Mouse (Mus musculus) mesoderm, embryonic 11.5 days (tissue): ENCODE measurements around the gene Rasd1.

Experiments used
- DNase-seq: peaks from one replicate; pipeline ENCODE4 v3.0.0-alpha.2; 2012; ENCODE audit warnings: low read depth, low spot score

The Rasd1 gene

DNA sequence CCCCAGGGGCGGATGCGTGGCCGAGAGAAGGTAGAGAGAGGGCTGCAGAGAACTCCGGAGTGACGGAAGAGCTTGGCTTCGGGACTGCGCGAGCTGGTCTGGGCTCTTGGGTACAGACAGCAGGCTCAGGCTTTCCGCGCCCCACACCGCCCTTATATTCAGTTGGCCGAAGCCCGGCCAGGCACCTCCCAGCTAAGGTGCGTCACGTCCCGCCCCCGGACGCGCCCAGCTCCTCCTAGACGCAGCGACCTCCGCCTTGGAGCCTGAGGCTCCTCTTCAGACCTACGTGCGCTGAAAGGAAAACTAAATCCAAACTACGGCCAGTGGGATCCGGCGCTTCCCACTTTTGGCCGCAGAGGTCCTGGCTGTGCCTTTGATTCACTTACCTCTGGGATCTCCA is at the start of gene Rasd1:
Rasd1 (minus strand) TSS at position 127 of the 400 bp plus-strand sequence.
- DNase-seq, result peak; percentile 75

DNA sequence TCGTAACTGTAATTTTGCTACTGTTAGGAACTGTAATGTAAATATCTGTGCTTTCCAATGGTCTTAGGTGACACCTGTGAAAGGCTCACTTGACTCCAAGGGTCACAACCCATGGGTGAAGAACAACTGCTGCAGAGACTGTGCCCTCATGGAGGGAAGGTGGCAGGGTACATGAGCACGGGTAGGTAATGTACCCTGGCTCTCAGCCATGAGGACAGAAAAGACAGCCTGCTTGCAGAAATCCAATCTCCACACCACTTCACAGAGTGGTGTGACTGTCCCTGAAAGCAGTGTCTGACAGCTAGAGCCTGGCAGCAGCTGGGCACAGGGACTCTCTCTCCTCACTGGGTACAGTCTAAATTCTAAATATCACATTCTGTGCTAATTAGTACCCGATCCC is 46.8 kb upstream of the Rasd1 start:
- DNase-seq, result no peak

DNA sequence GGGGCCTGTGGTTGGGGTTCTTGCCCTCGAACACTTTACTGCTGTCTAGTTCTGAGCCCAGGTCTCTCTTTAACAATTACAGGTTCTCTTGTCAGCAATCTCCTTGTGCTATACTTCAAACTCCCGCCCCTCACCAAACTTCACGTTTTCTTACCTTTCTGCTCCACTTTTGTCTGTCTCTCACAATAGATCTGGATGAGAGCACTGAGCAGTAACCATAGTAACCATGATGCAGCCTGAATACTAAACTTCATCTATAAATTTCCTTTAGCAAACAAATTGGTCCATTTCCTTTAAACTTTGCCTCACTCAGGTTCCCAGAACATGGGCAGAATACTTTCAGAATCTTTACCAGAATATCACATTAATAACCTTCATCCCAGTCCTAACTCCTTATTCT is 44.7 kb upstream of the Rasd1 start:
- DNase-seq, result no peak

DNA sequence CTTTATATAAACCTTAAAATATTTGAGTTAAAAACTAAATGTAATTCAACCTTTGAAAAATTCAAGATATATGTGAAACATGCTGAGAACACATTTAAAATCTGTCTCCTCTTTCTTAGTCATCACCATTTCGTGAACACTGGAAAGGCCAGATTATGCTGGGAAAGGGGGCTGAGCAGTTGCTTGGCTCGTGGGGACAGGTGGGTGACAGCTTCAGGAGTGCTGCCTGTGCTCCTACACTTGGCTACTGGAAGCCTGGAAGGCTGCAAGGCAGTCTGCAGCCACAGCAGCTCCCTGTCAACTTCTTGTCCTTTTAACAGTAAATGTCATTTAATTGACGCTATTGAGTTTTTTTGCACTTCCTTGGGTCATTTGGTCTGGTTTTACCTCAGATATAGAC is 41.1 kb upstream of the Rasd1 start:
- DNase-seq, result no peak

DNA sequence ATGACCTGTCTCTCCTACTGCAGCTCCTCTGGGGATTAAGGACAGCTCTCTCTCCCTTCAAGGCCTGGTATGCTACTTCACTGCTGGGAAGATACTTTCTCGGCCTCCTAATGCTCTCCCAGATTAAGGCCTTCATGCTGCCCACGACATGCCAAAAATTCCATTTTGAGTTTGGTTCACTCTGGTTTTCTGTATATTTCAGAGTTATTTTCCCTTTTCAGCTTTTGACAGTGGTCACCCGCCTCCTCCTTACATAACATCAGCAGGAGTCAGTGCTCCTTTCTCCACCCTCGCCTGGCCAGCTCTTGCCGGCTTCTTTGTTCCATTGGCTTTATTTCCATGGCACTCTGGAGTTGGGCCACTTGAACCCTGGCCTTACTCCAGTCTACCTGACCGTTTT is 40.0 kb upstream of the Rasd1 start:
- DNase-seq, result no peak

DNA sequence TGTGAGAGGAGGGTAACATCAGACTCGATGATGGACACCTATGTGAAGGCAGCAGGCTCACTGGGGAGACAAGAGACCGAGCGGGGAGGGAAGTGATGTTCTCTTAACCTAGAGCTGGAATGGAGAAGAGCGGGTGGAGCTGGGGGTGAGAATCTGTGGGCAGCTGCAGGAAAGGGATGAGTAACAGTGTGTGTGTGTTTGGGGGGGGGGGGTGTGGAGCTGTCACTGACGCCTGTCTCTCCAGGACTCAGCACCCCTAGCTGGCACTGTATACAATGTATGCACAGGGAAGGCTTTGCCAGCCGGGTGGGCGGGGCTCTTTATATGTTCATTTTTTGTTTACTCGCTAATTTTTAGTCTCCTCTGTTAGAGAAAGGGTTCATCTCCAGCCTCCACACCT is 39.1 kb upstream of the Rasd1 start:
- no peak for DNase-seq

DNA sequence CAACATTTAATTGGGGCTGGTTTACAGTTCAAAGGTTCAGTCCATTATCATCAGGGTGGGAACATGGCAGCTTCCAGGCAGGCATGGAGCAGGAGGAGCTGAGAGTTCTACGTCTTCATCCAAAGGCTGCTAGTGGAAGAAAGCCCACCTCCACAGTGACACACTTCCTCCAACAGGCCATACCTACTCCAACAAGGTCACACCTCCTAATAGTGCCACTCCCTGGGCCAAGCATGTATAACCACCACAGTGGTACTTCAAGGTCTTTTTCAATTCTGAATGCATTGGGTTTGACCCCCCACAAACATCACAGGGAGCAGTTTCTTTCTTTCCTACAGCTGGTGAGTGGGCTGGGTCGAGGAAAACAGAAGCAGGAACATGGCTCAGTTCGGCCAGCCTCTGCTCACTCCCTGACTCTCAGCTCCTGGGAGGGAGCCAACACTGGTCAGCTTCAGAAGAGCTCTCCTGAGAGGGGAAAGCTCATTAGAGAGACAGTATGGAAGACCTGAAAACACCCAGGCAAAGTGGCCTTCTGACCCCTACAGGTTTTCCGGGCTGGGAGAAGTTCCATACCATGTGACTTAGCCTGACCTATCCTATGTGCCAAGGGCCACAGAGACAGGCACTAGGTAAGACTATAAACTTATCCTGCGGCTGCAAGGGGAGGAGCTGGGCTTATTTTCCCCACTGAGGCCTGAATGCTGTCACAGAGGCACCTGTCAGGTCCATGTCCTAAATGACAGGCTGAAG is 36.7 kb upstream of the Rasd1 start:
- DNase-seq, result no peak

DNA sequence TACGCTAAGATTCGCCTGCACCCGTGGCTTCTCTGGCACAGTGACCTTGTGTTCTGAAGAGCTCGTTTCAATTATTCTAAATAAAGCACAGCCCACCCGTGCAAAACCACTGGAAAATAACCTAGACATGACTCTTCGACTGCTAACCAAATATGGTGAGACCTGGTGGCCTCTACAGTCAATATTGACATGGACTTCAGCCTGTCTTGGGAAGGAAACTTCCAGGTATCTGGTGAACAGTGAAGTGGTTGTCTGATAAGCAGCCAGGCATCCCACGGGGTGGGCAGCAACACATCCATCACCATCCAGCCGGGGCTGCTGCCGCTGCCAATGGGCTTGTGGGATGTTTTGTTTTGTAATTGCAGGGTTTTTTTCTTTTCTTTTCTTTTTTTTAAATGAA is 29.6 kb upstream of the Rasd1 start:
- DNase-seq, result no peak

DNA sequence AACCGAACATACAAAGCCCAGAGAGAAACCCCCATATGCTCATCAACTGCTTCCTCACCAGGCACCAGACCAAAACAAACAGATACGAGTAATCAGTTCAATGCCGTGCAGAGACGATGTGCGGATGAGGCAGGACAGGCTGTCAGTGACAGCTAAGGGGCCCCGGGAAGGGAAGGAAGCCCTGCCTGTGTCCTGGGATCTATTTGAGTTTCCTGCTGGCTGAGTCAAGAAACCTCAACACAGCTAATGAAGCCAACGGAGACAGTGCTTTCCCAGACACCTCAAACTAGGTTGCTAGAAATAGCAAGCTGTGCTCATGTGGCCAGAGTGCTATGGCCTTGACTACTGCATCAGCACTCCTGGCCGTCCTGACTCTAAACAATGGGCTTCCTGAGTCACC is 26.6 kb upstream of the Rasd1 start:
- no peak for DNase-seq

DNA sequence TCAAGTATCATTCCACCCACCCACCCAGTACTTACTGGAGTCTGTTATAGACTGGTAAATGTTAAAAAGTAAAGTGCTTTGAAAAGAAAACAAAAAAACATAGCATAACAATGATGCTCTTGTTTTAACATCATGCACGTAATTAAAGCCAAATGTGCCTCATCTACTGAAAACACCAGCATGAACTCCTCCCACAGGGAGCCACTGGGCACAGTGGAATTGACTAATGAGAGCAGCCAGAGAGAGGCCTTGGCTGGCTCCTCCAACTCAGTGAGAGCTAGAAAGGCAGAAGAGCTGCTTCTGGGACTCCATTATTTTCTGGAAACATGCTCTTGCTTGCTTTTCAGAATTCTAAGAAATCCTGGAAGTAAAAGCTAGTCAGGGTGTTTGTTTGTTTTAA is 24.7 kb upstream of the Rasd1 start:
- DNase-seq, result peak; percentile 19

DNA sequence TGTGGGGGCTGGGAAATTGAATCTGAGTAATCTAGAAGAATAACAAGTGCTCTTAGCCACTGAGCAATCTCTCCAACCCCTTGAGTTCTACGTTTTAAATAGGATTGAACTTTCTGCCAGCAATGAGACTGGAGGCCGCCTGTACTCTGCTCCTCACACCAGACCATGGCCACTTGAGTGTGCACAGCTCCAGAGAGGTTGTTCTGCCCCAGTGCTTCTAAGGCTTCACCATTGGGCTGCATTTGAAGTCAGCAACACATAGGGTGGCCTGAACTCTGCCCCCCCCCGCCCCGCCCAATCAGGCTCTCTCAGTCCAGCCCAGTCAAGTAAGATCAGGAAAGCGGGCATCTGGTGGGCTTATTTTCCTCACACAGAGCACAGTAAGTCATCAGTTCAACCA is 13.1 kb upstream of the Rasd1 start:
- no peak for DNase-seq

DNA sequence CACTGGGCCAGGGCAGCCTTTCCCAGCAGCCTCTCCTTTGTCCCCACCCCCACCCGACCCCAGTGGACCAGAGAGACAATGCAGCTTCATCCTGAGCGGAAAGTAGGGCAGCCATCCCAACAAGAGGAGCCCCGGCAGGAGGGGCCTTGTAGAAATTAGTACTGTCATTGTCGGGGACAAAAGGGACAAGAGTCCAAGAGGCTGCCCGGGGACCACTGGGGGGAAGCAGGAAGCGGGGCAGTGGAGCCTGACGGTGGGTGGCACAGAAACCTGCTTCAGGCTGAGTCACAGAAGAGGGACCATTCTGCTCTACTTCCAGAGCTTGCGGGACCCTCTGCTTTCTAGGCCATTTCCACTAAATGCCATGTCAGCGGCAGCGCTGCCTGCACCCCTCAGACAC is 10.5 kb upstream of the Rasd1 start:
- no peak for DNase-seq

DNA sequence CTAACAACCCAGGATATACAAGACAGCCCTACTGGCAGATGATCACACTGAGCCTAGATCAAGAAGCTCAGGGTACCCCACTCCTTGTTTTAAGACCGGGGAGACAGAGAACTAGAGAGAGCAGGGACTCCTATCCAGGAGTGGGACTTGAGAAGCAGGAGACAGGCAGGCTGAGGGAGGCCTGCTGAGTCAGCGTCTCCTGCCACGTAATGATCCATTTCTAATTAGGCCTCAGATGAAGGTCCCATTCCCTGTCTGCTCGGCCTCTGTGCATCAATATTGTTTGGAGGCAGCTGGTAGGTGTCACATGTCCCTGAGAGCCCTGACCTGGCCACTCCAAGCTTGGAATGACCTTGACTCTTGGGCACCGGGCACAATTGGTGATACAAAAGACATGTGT is 8.6 kb upstream of the Rasd1 start:
- no peak for DNase-seq

DNA sequence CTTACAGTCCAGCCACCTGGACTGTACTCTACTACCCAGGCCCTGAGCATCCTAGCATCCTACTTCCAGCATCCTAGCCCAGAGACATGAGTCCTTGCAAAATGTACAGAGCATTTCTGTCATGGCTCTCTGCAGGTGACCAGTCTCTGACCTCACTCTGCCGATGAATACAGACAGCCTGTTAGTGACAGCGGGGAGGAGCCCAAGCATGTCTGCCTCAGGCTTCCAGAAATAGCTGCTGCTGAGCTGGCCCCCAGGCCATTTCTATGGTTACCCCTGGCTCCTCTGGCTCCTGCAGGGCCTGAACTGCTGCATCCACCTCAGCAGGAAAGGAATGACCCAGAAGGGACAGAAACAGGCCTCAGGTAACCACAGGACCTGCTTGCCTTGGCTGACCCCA is 6.9 kb upstream of the Rasd1 start:
- DNase-seq, result no peak

DNA sequence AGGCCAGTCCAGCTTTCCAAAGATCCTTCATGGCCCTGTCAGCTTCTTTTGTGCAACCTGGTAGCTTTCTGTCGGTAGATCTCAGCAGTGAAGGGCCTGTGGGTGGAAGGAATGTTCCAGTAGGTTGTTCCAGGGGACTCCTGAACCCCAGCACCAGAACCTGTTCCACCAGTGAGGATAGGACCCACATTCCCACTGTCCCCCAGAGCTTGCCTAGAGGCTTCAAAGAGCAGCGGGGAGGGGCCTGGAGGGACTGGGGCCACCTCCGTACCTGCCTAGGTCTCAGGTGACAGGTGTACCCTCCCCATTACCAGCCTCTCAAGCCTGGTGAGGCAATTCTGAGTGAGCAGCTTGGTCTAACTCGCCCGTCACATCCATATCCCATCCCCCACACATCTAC is 6.0 kb upstream of the Rasd1 start:
- no peak for DNase-seq

DNA sequence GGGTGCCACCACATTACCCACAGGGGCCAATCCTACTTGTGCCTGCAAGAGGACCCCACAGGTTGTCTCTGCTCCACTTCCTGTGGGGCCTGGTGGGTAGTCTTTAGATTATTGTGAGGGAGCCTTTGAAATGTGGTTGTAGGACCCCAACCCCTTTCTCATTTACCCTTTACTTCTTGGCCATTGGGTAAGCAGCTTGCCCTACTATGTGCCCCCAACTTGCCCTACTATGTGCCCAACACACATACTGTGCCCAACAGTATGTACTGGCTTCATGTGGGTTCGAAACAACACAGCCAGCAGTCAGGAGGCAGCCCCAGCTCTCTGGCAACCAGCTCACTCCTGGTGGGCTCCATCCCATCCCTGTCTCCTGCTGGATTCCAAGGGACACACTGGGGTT is 3.0 kb upstream of the Rasd1 start:
- DNase-seq, result no peak

DNA sequence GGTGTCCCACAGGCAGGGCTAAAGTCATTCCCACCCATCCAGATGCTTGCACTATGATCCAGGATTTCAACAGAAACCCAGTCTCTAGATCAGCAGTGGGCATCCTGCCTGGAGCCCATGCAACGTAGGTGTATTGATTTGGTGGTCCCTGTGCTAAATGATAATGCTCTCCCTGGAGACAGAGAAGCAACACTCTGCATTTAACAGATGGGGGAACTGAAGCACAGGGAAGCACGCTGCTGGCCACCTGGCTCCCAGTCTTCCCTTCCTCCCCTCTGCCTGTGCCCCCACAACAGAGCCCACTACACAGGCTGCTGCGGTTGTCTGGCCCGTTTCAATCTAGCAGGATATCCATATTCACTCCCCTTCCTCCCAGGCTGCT is 1.3 kb upstream of the Rasd1 start:
- no peak for DNase-seq

DNA sequence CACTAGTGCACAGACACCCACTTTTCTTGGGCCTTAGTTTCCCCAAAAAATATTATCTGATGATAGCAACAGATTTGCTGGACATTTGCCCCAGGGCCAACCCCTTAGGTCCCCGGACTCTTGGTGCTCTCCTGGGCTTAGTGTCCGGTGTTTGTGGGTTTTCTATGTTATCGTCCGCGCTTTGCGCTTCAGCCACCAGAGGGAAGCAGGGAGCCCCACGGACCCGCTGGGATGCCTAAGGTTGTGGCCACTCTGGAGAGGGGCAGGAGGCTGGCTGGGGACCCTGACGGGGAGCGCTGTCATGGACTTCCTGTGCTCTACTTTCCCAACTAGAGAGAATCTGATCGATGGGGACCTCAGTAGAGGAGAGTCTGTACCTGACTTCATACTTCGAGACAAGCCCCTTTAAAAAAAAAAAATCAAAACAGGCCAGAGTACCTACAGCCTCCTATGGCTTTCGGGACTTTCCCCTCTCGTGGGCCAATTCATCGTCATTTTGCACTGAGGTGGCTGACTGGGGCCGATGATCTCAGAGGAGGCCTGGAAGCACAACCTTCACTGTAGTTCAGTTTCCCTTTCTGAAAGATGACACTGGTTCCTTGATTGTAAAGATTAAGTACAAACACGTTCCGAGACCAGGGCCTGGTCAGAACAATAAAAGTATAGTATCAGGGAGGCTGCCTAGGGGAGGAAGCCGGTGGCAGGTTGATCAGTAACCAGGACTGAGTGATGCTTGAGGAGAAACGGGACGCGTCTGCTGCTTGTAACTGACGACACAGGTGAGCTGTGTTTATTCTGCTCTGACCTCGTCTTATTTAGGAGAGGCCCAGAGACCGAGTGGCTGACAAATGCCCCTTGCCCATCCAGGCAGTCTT is 720 bp upstream of the Rasd1 start:
- DNase-seq, result peak; percentile 87

DNA sequence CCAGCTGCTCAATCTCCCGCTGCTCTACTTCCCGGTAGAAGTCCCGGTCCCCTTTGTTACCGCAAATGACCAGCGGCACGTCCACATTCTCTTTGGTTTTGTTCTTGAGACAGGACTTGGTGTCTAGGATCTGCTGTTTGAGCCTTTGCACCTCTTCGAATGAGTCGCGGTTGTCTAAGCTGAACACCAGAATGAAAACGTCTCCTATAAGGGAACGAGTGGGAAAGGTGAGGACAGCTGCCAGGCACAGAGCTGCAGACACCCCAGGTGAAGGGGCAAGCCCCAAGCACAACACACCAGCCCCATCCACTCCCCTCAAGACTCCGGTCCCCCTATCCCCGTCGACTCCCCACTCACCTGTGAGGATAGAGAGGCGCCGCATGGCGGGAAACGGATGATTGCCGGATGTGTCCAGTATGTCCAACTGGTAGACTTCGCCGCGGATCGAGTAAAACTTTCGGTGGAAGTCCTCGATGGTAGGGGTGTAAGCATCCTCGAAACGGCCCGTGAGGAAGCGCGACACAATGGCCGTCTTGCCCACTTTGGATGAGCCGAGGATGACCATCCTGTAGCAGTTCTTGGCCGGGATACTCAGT is 483 bp downstream of the Rasd1 start:
- DNase-seq, result peak; percentile 24

DNA sequence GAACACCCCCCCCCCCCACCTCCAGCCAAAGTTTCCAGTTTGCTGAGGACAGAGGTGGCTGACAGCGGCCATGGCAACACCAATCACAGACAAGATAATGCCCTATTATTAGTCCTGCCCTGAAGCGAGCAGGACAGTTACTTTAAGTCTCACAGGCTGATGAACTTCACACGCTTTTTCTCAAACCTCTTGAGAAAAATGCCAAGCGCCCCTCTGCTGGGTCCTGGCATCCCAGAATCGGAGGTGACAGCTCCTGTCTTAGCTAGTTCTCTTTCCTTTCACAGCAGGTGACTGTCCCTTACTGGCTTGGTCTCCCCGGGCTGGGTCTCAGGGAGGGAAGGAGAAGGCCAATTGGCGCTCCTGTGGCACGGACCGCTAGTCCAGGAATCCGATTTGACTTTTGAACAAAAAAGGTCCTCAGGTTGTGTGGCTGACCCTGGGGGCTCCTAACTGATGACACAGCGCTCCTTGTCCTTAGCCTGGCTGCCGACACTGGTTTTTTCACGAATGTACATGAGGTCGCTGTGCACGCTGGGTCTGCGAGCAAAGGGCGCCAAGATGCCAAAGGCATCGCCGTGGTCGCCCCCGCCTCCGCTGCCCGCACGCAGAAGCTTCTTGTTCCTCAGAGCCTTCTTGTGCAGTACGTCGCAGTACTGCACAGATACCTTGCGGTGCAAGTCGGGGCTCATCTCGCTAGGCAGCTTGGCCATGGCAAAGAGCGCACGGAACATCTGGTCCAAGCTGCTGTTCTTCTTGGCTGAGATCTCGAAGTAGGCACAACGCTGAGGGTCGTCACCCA is 1.2 kb downstream of the Rasd1 start:
- DNase-seq, result peak; percentile 43

DNA sequence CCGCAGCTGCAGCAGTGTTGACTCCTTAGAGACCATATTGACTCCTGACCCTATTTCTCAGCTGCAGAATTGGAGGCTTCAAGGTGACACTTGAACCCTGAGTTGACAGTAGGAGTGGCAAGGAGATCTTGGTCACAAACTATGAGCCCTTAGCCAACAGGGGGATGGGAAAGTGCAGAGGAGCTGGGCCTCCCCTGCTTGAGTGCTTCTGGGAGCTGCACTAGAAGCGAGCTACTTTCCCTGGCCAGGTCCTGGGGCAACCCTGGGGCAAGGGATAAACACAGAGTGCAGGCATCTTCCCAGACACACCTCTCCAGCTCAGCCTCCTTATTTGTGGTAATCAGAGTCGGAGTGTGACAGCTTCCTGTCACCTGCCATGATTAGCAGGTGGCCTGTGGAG is 2.2 kb downstream of the Rasd1 start:
- no peak for DNase-seq

DNA sequence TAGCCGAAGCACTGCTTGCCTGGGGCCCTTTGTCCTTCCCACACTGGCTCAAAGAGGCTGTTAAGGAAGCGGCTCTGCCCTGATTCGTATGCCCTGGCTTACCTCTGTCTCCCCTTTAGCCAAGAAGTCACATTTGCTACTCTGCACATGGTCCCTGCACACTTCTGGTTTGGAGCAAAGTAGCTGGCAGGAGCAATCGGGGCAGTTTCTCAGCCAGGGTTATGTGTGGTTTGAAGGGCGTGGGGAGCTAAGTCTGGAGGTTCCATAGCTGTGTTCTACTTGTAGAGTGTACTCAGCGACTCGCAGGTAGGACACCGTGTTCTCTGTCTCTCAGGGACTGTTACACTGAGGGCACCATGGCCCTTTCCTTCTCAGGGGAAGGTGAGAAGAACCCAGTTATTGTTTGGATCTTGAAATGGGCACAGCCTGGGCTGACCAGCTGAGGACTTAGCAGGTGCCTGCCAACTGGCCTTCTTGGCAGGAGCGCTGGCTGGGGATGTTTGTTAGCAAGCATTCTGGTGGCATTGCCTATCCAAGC is 3.3 kb downstream of the Rasd1 start:
- no peak for DNase-seq
